Mouse (Mus musculus): ENCODE measurements around the gene Trim46.

- TF ChIP-seq CTCF (conservative IDR thresholded peaks at IDR 0.05; ENCODE audit: low read length) (no peak), NANOG (IDR thresholded peaks at IDR 0.05; ENCODE audit: borderline replicate concordance, low read length) (no peak), POU5F1 (IDR thresholded peaks at IDR 0.05; ENCODE audit: borderline replicate concordance, low read length) (no peak)
Observed at GRCm38 (mm10) chr3:89270051-89270755, 24.1 kb upstream of the Trim46 start, which contains the start of gene Slc50a1.

All from E14TG2a.4 (cell line).